Mouse (Mus musculus): ENCODE measurements around the gene Hoxa10.

DNA sequence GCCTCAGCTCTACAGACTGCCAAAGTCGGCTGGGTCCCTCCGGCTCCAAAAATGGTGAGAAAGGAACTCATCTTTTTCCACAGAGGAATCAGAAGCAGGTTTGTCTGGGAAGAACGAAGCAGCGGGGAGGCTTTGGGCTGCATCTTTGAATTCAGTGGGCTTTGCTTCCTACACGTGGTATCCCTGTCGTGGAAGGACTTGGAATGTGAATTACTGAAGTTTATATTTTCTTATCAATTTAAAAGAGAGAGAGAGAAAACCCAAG is 22.6 kb upstream of the Hoxa10 start:
- TF ChIP-seq CTCF (conservative IDR thresholded peaks at IDR 0.05; ENCODE audit: insufficient read depth, insufficient read length, low read depth, low read length) (no peak), POLR2A (IDR thresholded peaks at IDR 0.05; ENCODE audit: low read depth, low read length) (no peak)
